Mouse (Mus musculus) kidney, adult 2 months (tissue): Measurements from ENCODE around the gene Gm44503. TPM values are rescaled to one million over a fixed set of nuclear protein-coding genes. Genes with fewer than 3 reads are reported as not detected.

ENCODE experiments used
- DNase-seq: peaks from one replicate; pipeline ENCODE4 v3.0.0; 2021
- H3K27ac ChIP-seq: fragments of 200-500 bp; 2 replicates; pipeline ENCODE4 v1.5.1; 2012; ENCODE audit warnings: low read depth, low read length, control low read depth, inconsistent platforms; ENCODE audit not compliant: insufficient read depth
- H3K27me3 ChIP-seq: fragments of 200-500 bp; replicated peaks from 2 replicates; pipeline ENCODE4 v1.6.1; 2012; ENCODE audit warnings: mild to moderate bottlenecking, moderate library complexity, low read length, inconsistent platforms; ENCODE audit not compliant: control insufficient read depth, insufficient read depth
- H3K36me3 ChIP-seq: fragments of 200-500 bp; 2 replicates; pipeline ENCODE4 v1.6.1; 2012; ENCODE audit warnings: mild to moderate bottlenecking, moderate library complexity, low read length, inconsistent platforms; ENCODE audit not compliant: control insufficient read depth, insufficient read depth
- H3K4me1 ChIP-seq: fragments of 200-500 bp; 2 replicates; pipeline ENCODE4 v1.6.1; 2011; ENCODE audit warnings: low read length; ENCODE audit not compliant: control insufficient read depth, insufficient read depth
- H3K4me3 ChIP-seq: fragments of 200-500 bp; 2 replicates; pipeline ENCODE4 v1.5.1; 2011; ENCODE audit warnings: mild to moderate bottlenecking, low read depth, low read length, control low read depth; ENCODE audit not compliant: insufficient read depth
- CTCF ChIP-seq: fragments of 200-500 bp; conservative IDR thresholded peaks from 2 replicates; pipeline ENCODE4 v1.5.1; 2011; ENCODE audit warnings: low read depth, mild to moderate bottlenecking, control low read depth, low read length, moderate library complexity, mixed read lengths; ENCODE audit not compliant: insufficient read depth, insufficient read length
- POLR2A ChIP-seq: fragments of 200-500 bp; IDR thresholded peaks from one replicate; pipeline ENCODE4 v1.6.1; 2011; ENCODE audit warnings: low read depth, low read length, control low read depth
- WGBS: fragments of 180-500 bp; shearing (Covaris S2); methylation state at CpG from one replicate; pipeline ENCODE4 v1.1.7; 2018; 5-methylcytosine and 5-hydroxymethylcytosine counted together
- polyA plus RNA-seq: library from polyadenylated mRNA; depleted of rRNA; stranded (reverse); fragments of >200 nt; gene quantifications from 2 replicates; pipeline ENCODE4 v1.2.3, GENCODE M21; 2012

Gm44503 gene
- polyA plus RNA-seq, 1 experiment, result not detected

DNA sequence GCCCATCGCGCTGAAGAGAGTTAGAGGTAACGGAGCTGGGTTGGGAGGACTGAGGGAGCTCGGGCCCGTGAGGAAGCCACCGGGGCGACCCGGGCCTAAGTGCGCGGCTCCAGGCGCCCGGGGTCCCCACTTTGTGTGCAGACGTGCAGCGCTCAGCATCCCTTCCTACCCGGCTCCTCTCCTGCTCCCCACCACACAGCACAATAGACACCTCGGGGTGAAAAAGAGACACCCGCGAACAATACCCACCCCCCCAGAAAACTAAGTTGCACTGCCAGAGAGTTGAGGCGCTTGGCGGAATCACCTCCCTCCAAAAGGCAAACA is 32.8 kb upstream of the Gm44503 start:
- Histone ChIP-seq H3K27me3 (0 out of 2 replicates have a peak, but pooled peaks cover 6% of the 10 kb centered on the region), H3K27ac (no peak overlapping the region), H3K4me3 (peak overlapping the region; percentile 66), H3K4me1 (no peaks in the 10 kb centered on the region), H3K36me3 (no peaks in the 10 kb centered on the region)
- TF ChIP-seq CTCF (no peak), POLR2A (no peak)
- DNase-seq, result no peak
- 5% methylated on average over 20 of the region's 20 CpGs for WGBS

DNA sequence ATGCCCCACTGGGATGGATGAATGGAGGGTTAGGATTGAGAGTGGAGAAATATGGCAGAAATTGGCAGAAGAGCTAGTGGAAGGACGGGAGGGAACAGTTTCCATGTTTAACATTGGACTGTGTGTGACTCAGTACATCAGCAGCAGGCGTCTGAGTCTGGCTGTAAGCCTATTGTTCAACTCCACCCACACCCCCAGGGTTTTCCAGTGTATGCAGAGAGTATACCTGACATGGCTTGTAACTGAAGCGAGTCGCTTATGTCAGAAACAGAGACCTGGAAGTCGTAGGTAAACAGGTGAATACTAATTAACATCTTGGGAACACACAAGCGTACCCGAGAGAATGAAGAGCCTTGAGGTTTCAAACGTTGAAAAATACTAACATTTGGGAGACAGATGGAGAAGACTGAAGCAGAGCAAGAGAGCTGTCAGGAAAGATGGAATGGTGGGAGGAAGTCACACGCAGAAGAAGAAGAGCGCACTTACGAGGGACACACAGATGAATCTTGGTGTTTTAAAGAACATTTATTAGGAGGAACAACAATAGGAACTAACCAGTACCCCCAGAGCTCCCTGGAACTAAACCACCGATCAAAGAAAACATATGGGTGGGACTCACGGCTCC is 27.4 kb upstream of the Gm44503 start:
- 85% methylated on average over 13 of the region's 13 CpGs for WGBS

DNA sequence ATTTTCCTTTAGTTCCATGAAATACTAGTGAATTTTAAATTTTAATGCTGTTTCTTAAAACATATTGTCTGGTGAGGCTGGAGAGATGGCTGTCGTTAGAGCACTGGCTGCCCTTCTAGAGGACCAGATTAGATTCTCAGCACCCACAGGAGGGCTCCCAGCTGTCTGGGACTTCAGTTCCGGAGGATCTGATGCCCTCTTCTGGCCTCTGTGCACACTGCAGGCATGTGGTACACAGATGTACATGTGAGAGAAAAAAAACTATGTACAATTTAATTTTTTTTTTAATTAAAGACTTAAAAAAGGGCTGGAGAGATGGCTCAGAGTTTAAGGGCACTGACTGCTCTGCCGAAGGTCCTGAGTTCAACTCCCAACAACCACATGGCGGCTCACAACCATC is 23.3 kb upstream of the Gm44503 start:
- no peak for DNase-seq
- WGBS, result 92% methylated on average over 4 of the region's 4 CpGs
- Histone ChIP-seq H3K27ac (no peak overlapping the region), H3K27me3 (no peaks in the 10 kb centered on the region), H3K4me3 (no peak overlapping the region), H3K36me3 (no peaks in the 10 kb centered on the region), H3K4me1 (no peaks in the 10 kb centered on the region)
- TF ChIP-seq POLR2A (no peak), CTCF (0 out of 2 replicates have a peak, but pooled peaks have one; percentile 7)

More for the DNA sequence above, 27.4 kb upstream of the Gm44503 start:
- Histone ChIP-seq H3K4me1 (no peaks in the 10 kb centered on the region), H3K4me3 (no peak overlapping the region), H3K36me3 (no peaks in the 10 kb centered on the region), H3K27ac (no peak overlapping the region), H3K27me3 (no peaks in the 10 kb centered on the region)
- no peak for TF ChIP-seq CTCF
- TF ChIP-seq POLR2A, result no peak
- DNase-seq, result no peak

DNA sequence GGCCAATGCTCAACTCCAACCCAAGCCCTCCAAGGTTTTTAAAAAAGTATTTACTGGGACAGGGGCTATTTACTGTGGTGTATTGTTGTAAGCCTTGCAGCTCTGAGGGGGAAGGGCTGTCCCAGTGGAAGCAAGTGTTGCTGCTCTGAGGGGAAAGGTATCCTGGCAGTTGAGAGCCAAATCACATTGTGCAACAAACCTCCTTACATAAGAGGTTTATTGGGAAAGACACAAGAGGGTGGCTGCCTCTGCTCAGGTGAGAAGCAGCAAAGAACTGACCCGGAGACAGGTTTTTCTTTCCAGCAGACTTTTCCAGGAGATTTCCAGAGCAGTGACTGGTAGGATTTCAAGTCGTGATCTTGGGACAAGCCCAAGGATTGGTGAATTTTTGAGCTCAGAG is 22.4 kb upstream of the Gm44503 start:
- no peak for DNase-seq
- Histone ChIP-seq H3K36me3 (no peaks in the 10 kb centered on the region), H3K4me3 (no peak overlapping the region), H3K4me1 (no peaks in the 10 kb centered on the region), H3K27me3 (no peaks in the 10 kb centered on the region), H3K27ac (no peak overlapping the region)
- no peak for TF ChIP-seq CTCF
- TF ChIP-seq POLR2A, result no peak
- WGBS, result 87% methylated on average over 2 of the region's 2 CpGs

DNA sequence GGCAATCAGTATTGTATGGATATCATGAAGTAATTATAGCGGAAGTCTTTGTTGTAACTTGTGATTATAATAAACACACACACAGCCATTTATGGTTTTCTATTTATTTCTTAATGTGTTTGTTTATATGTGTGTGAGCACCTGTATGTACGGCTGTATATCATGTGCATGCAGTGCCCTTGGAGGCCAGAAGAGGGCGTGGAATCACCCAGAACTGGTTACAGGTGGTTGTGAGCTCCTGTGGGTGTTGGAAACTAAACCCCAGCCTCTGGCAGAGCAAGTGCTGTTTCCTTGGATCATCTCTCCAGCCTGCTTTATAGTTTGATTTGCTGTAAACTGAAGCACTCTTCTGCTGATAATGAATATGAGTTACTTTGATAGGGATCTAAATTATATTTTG is 15.2 kb upstream of the Gm44503 start:
- H3K4me1 ChIP-seq, result no peaks in the 10 kb centered on the region
- TF ChIP-seq CTCF (peak; percentile 23; the same call in 1 of the 2 replicates), POLR2A (no peak)
- H3K36me3 ChIP-seq, result no peaks in the 10 kb centered on the region
- no peak for DNase-seq
- H3K4me3 ChIP-seq, result no peak overlapping the region
- no peaks in the 10 kb centered on the region for H3K27me3 ChIP-seq
- no peak overlapping the region for H3K27ac ChIP-seq
- 69% methylated on average over 3 of the region's 3 CpGs for WGBS

DNA sequence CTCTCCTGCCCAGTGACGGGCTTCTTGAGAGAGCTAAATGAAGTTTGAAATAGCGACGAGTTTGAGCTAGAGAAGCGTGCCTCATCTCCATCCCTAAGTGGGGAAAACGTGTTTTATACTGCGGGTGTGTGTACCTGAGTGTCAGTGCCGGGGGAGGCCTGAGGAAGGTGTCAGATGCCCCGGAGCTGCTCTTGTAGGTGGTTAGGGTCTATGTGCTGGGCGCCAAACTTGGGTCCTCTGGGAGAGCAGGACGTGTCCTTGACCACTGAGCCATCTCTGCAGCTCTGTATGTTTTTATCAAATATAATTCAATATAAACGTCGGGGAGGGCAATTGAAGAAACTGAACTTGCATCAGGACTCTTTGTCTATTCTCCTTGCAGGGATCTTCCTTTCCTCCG is 14.4 kb upstream of the Gm44503 start:
- no peak for TF ChIP-seq CTCF
- TF ChIP-seq POLR2A, result no peak
- Histone ChIP-seq H3K27ac (no peak overlapping the region), H3K4me1 (no peaks in the 10 kb centered on the region), H3K4me3 (no peak overlapping the region), H3K36me3 (no peaks in the 10 kb centered on the region), H3K27me3 (no peaks in the 10 kb centered on the region)
- 94% methylated on average over 13 of the region's 13 CpGs for WGBS
- no peak for DNase-seq

DNA sequence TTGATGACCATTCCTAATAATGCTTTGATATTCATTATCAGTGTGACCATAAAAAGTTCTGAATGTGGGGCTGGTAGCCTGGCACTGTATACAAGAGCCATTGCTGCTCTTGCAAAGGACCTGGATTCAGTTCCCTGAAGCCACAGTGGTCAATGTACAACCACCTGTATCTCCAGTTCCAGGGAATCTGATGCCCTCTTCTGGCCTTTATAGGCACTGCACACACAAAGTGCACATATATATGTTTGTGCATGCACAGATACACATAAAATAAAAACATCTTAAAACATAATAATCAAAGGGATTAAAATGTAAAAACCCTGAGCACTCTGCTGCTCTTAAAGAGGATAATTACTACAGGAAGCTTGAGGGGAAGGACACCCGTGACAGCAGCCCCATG is 11.6 kb upstream of the Gm44503 start:
- no peak for DNase-seq
- Histone ChIP-seq H3K27ac (no peak overlapping the region), H3K27me3 (no peaks in the 10 kb centered on the region), H3K36me3 (no peaks in the 10 kb centered on the region), H3K4me3 (no peak overlapping the region), H3K4me1 (no peaks in the 10 kb centered on the region)
- TF ChIP-seq CTCF (no peak), POLR2A (no peak)
- 97% methylated on average over 1 of the region's 1 CpGs for WGBS

DNA sequence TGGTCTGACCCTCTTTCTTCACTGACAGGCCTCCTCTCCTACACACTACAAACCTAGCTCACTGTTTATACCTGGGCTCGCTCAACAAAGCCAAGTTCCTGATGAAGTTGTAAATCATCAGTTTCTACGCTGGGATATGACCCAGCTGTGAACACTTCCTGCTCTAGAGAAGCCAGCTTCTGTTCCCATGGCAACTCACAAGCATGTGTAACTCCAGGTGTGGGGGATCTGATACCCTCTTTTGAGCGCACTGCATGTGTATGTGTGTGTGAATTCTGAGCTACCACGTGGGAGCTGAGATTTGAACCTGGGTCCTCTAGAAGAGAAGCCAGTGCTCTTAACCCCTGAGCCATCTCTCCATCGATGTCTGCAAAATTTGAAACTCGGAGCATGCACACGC is 9.1 kb upstream of the Gm44503 start:
- Histone ChIP-seq H3K4me1 (no peaks in the 10 kb centered on the region), H3K4me3 (no peak overlapping the region), H3K27ac (no peak overlapping the region), H3K36me3 (no peaks in the 10 kb centered on the region), H3K27me3 (no peaks in the 10 kb centered on the region)
- 57% methylated on average over 7 of the region's 7 CpGs for WGBS
- TF ChIP-seq POLR2A, result no peak
- no peak for TF ChIP-seq CTCF
- DNase-seq, result no peak
